Mouse (Mus musculus) myocyte (in vitro differentiated cells): ENCODE data around the gene Dguok. TPM values are rescaled to one million over a fixed set of nuclear protein-coding genes. Genes with fewer than 3 reads are reported as not detected.
A peak's percentile ranks its signal among the peaks of the same experiment; 100 is the strongest.

ENCODE experiments used
- H3K27me3 ChIP-seq: one replicate; pipeline ENCODE4 v1.6.1; 2011; ENCODE audit not compliant: control insufficient read depth, insufficient read depth, insufficient read length
- H3K36me3 ChIP-seq: one replicate; pipeline ENCODE4 v1.6.1; 2011; ENCODE audit not compliant: control insufficient read depth, insufficient read depth
- H3K4me2 ChIP-seq: one replicate; pipeline ENCODE4 v1.6.1; 2011; ENCODE audit warnings: low read depth, control low read depth
- H3K4me3 ChIP-seq: one replicate; pipeline ENCODE4 v1.5.1; 2011; ENCODE audit warnings: mild to moderate bottlenecking, control low read depth, moderate library complexity
- H3K79me2 ChIP-seq: one replicate; pipeline ENCODE4 v1.6.1; 2011; ENCODE audit not compliant: control insufficient read depth, insufficient read depth
- H3ac ChIP-seq: one replicate; pipeline ENCODE4 v1.6.1; 2011; ENCODE audit not compliant: control insufficient read depth, insufficient read length
- E2F4 ChIP-seq: IDR thresholded peaks from one replicate; pipeline ENCODE4 v1.6.1; 2011; ENCODE audit warnings: mild to moderate bottlenecking, control low read depth, moderate library complexity; ENCODE audit not compliant: insufficient read depth
- MAX ChIP-seq: IDR thresholded peaks from one replicate; pipeline ENCODE4 v1.6.1; 2011; ENCODE audit warnings: low read depth, mild to moderate bottlenecking, control low read depth
- MYOD1 ChIP-seq, 3 experiments: IDR thresholded peaks; one replicate each; pipeline ENCODE4 v1.6.1; 2011; ENCODE audit warnings: control low read depth in 2 of 3, low read depth in 2 of 3, mild to moderate bottlenecking in 2 of 3, moderate library complexity in 1 of 3; ENCODE audit not compliant: insufficient read length in 2 of 3, control insufficient read depth in 1 of 3
- MYOG ChIP-seq, 3 experiments: IDR thresholded peaks; one replicate each; pipeline ENCODE4 v1.6.1; 2011; ENCODE audit warnings: control low read depth in 2 of 3, low read depth in 2 of 3, mild to moderate bottlenecking in 2 of 3; ENCODE audit not compliant: insufficient read length in 2 of 3, control insufficient read depth in 1 of 3, insufficient read depth in 1 of 3
- POLR2A ChIP-seq: IDR thresholded peaks from one replicate; pipeline ENCODE4 v1.6.1; 2011; ENCODE audit warnings: low read depth, mild to moderate bottlenecking, control low read depth, moderate library complexity; ENCODE audit not compliant: insufficient read length
- POLR2AphosphoS2 ChIP-seq: IDR thresholded peaks from one replicate; pipeline ENCODE4 v1.6.1; 2011; ENCODE audit warnings: low read depth, control low read depth; ENCODE audit not compliant: insufficient read length
- REST ChIP-seq: IDR thresholded peaks from one replicate; pipeline ENCODE4 v1.6.1; 2011; ENCODE audit warnings: mild to moderate bottlenecking, control low read depth, moderate library complexity; ENCODE audit not compliant: insufficient read depth, insufficient read length
- SRF ChIP-seq: IDR thresholded peaks from one replicate; pipeline ENCODE4 v1.6.1; 2011; ENCODE audit warnings: low read depth; ENCODE audit not compliant: control insufficient read depth, insufficient read length
- TCF12 ChIP-seq: IDR thresholded peaks from one replicate; pipeline ENCODE4 v1.6.1; 2011; ENCODE audit warnings: mild to moderate bottlenecking, control low read depth; ENCODE audit not compliant: poor library complexity, insufficient read depth, severe bottlenecking
- TCF3 ChIP-seq: IDR thresholded peaks from one replicate; pipeline ENCODE4 v1.6.1; 2011; ENCODE audit warnings: low read depth, control low read depth; ENCODE audit not compliant: insufficient read length
- USF1 ChIP-seq: IDR thresholded peaks from one replicate; pipeline ENCODE4 v1.6.1; 2011; ENCODE audit warnings: low read depth, mild to moderate bottlenecking, control low read depth, moderate library complexity
- polyA plus RNA-seq: library from polyadenylated mRNA; unstranded; fragments of >200 nt; fragmentation: generic; extraction: Trizol; gene quantifications from one replicate; pipeline ENCODE4 v1.2.1, GENCODE M21; 2012; ENCODE audit warnings: missing spikeins

The Dguok gene
- polyA plus RNA-seq, 1 experiment, result 28.6 TPM

DNA sequence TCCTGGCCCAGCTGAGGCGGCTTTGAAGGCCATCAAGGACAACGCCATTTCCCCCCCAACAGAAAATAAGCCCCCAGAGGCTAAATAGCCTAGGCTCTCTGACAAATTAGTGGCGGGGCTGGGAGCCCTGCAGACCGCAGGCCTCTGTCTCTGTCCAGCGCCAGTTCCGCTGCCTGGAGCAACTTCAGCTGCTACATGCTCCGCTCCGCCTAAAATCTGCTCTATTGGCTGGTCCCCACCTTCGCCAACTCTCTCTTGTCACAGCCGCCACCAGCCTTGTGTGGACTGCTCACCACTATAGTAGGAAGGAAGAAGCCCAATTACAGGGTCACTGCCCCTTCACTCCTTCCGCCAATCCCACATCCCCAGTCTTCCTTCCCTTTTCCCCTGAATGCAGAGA, 53.1 kb downstream of the Dguok start:
- H3K36me3 ChIP-seq, result no peaks in the 10 kb centered on the region
- TF ChIP-seq REST, result peak; percentile 27
- TF ChIP-seq E2F4, result no peak

DNA sequence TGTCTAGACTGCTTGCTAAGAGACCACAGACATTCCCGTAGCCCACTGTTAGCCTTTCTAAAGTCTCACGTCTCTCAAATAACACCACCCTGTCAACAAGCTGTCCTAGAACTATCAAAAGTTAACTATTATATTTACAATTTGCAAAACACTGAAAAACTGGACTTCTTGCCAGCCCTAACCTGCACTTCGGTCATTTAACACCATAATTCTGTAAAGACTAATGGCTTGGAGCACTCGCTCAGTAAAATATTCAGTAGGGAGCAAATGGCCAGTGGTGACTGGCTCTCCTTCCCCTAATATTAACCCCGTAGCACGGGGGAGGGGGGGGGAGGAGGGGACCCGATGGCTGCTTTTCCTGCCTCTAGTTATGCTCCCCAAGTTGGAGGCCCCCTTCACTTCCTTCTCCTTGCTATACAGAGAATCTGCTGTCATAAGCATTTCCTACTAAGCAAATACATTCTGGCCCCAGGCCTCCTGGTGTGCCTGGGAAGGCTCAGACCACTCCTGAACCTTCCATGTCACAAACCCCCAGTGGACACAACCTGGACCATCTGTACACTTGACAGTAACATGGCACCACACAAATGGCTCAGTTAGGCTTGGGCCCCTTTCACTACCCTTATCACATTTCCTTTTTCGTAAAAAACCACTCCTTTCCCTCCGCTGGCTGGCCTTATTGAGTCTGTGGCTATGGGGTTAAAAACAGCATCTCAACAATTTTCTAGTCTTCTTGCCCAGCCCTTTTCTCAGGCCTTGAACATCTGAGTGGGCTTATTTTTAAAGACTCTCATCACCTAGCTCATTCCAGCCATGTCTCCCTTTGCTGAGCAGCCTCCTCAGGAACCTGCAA, 56.1 kb downstream of the Dguok start:
- no peak overlapping the region for H3K4me2 ChIP-seq

More for the DNA sequence above, 53.1 kb downstream of the Dguok start:
- H3K27me3 ChIP-seq, result no peaks in the 10 kb centered on the region
- no peak overlapping the region for H3K4me2 ChIP-seq
- H3K4me3 ChIP-seq, result no peak overlapping the region
- no peak overlapping the region for H3ac ChIP-seq
- H3K79me2 ChIP-seq, result peaks cover 17% of the 10 kb centered on the region

DNA sequence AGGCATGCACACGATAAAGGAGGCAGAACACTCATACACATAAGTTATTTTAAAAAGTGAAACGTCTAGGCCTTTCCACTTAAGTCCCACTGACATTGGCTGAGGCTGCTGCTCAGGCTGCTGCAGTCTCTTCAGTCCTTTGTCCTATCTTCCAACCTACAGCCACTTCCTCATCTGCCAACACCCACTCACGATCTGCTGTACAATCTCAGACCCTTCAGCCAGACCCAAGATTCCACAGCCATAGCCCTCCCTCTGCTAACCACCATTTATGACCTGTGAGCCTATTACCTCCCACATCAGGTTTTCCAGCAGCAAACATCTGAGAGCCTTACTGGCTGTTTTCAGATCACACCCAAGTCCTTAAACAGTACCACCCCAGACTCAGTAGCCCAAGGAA, 57.3 kb downstream of the Dguok start:
- Histone ChIP-seq H3ac (no peak overlapping the region), H3K4me2 (no peak overlapping the region), H3K27me3 (no peaks in the 10 kb centered on the region), H3K4me3 (no peak overlapping the region), H3K79me2 (peaks cover 26% of the 10 kb centered on the region), H3K36me3 (no peaks in the 10 kb centered on the region)
- TF ChIP-seq POLR2AphosphoS2 (no peak), E2F4 (no peak), MYOD1 (IDR thresholded peaks at IDR 0.05; ENCODE audit: control insufficient read depth in 1 of 3, insufficient read length in 2 of 3, low read depth in 2 of 3) (no peak), SRF (no peak)

More for the DNA sequence above, 56.1 kb downstream of the Dguok start:
- H3K27me3 ChIP-seq, result no peaks in the 10 kb centered on the region
- H3ac ChIP-seq, result no peak overlapping the region
- H3K4me3 ChIP-seq, result no peak overlapping the region
- H3K36me3 ChIP-seq, result no peaks in the 10 kb centered on the region
- peaks cover 21% of the 10 kb centered on the region for H3K79me2 ChIP-seq
- TF ChIP-seq REST, result no peak
- no peak for TF ChIP-seq USF1
- TF ChIP-seq SRF, result no peak
- no peak for TF ChIP-seq MYOD1 (IDR thresholded peaks at IDR 0.05; ENCODE audit: control insufficient read depth in 1 of 3, insufficient read length in 2 of 3, low read depth in 2 of 3)
- TF ChIP-seq TCF3, result no peak
- no peak for TF ChIP-seq POLR2AphosphoS2
- no peak for TF ChIP-seq TCF12
- TF ChIP-seq MYOG (IDR thresholded peaks at IDR 0.05; ENCODE audit: control insufficient read depth in 1 of 3, insufficient read depth in 1 of 3, insufficient read length in 2 of 3, low read depth in 2 of 3), result no peak
- TF ChIP-seq POLR2A, result no peak

DNA sequence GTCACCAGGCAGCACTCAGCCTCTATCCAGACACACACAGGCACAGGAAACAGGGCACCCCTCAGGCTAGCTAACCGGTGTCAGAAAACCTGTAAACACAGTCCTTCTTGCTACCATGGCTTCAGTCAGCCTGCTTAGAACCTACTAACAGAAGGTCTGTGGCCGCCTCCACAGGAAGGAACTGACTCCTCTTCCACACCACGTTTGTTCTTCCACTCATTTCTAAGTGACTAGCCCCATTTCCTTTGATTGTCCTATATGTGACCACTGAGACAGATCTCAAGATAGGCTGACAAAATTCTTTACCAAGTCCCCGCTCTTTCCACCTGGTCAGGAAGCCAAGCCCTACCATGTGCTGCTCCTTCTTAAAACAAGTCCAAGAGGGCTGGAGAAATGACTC, 57.9 kb downstream of the Dguok start:
- H3K36me3 ChIP-seq, result no peaks in the 10 kb centered on the region
- TF ChIP-seq TCF3, result no peak
- no peak for TF ChIP-seq TCF12
- no peak for TF ChIP-seq MAX
- TF ChIP-seq MYOD1 (IDR thresholded peaks at IDR 0.05; ENCODE audit: control insufficient read depth in 1 of 3, insufficient read length in 2 of 3, low read depth in 2 of 3), result no peak
- no peak for TF ChIP-seq MYOG (IDR thresholded peaks at IDR 0.05; ENCODE audit: control insufficient read depth in 1 of 3, insufficient read depth in 1 of 3, insufficient read length in 2 of 3, low read depth in 2 of 3)
- TF ChIP-seq POLR2AphosphoS2, result no peak
- no peak for TF ChIP-seq REST
- TF ChIP-seq POLR2A, result no peak
- no peak for TF ChIP-seq SRF

DNA sequence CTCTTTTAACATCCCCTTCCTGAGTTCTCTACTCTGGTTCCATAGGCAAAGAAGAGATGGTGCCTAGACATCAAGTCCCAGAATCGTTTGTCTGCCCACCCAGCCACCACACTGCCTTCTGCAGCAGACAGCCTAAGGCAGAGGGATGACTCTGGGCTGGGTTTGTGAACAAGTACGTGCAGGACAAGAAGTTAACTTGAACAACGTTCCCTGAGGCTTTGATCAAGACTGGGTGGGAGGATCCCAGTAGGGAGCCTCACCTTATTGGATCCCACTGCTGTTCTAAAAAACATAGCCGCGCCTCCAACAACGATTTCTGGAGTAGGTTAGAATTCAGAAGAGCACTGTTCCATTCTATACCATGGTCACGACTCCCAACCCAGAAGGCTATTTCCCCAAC, 59.7 kb downstream of the Dguok start:
- TF ChIP-seq E2F4, result no peak
- no peak for TF ChIP-seq REST
- TF ChIP-seq SRF, result no peak
- H3K27me3 ChIP-seq, result no peaks in the 10 kb centered on the region
- no peak overlapping the region for H3K4me3 ChIP-seq
- no peak overlapping the region for H3ac ChIP-seq
- no peaks in the 10 kb centered on the region for H3K36me3 ChIP-seq
- H3K79me2 ChIP-seq, result peaks cover 26% of the 10 kb centered on the region
- no peak overlapping the region for H3K4me2 ChIP-seq

More for the DNA sequence above, 57.9 kb downstream of the Dguok start:
- H3K4me3 ChIP-seq, result no peak overlapping the region
- no peak overlapping the region for H3ac ChIP-seq
- H3K27me3 ChIP-seq, result no peaks in the 10 kb centered on the region
- no peak overlapping the region for H3K4me2 ChIP-seq
- H3K79me2 ChIP-seq, result peaks cover 26% of the 10 kb centered on the region
